Mouse (Mus musculus) embryonic facial prominence, embryonic 11.5 days (tissue): ENCODE measurements at regions not wholly inside any gene's neighbourhood (a gene's known extent, or its start where the extent isn't known, plus 50 kb on each side); places are given as distances from the start of the nearest gene placed in this dataset.

Source experiments
- ATAC-seq: fragments of 200-750 bp; cut with Nextera tagmentation; replicated peaks from 2 replicates; pipeline ENCODE4 v1.8.0; 2017; ENCODE audit warnings: low read depth; ENCODE audit not compliant: insufficient number of reproducible peaks, low FRiP score, low TSS enrichment
- DNase-seq: peaks from one replicate; pipeline ENCODE4 v3.0.0-alpha.2; 2015; ENCODE audit warnings: low spot score
- H3K27ac ChIP-seq: fragments of 300-500 bp; sonication (generic); replicated peaks from 2 replicates; pipeline ENCODE4 v1.5.1; 2014; ENCODE audit warnings: mild to moderate bottlenecking, low read depth, low read length, control low read depth
- H3K27me3 ChIP-seq: fragments of 300-500 bp; sonication (generic); 2 replicates; pipeline ENCODE4 v1.6.1; 2014; ENCODE audit warnings: mild to moderate bottlenecking, low read length, moderate library complexity, mixed read lengths; ENCODE audit not compliant: control insufficient read depth, insufficient read depth
- H3K36me3 ChIP-seq: fragments of 300-500 bp; sonication (generic); replicated peaks from 2 replicates; pipeline ENCODE4 v1.6.1; 2014; ENCODE audit warnings: low read depth, mild to moderate bottlenecking, low read length, moderate library complexity, mixed read lengths; ENCODE audit not compliant: control insufficient read depth, insufficient read depth
- H3K4me1 ChIP-seq: fragments of 300-500 bp; sonication (generic); 2 replicates; pipeline ENCODE4 v1.6.1; 2014; ENCODE audit warnings: low read length, mixed read lengths; ENCODE audit not compliant: control insufficient read depth, insufficient read depth
- H3K4me2 ChIP-seq: fragments of 300-500 bp; sonication (generic); 2 replicates; pipeline ENCODE4 v1.6.1; 2014; ENCODE audit warnings: low read depth, mild to moderate bottlenecking, control low read depth, low read length, moderate library complexity
- H3K4me3 ChIP-seq: fragments of 300-500 bp; sonication (generic); 2 replicates; pipeline ENCODE4 v1.5.1; 2014; ENCODE audit warnings: low read depth, low read length, control low read depth
- H3K9ac ChIP-seq: fragments of 300-500 bp; sonication (generic); replicated peaks from 2 replicates; pipeline ENCODE4 v1.6.1; 2014; ENCODE audit warnings: mild to moderate bottlenecking, control low read depth, low read length
- H3K9me3 ChIP-seq: fragments of 300-500 bp; sonication (generic); replicated peaks from 2 replicates; pipeline ENCODE4 v1.6.1; 2016; ENCODE audit warnings: mild to moderate bottlenecking, low read length, inconsistent platforms, mixed read lengths; ENCODE audit not compliant: control insufficient read depth
- WGBS: fragments of 180-500 bp; shearing (Covaris S2); extraction: QIAGEN DNeasy Blood & Tissue Kit; methylation state at CpG from one replicate; pipeline ENCODE4 v1.1.7; 2014; 5-methylcytosine and 5-hydroxymethylcytosine counted together

DNA sequence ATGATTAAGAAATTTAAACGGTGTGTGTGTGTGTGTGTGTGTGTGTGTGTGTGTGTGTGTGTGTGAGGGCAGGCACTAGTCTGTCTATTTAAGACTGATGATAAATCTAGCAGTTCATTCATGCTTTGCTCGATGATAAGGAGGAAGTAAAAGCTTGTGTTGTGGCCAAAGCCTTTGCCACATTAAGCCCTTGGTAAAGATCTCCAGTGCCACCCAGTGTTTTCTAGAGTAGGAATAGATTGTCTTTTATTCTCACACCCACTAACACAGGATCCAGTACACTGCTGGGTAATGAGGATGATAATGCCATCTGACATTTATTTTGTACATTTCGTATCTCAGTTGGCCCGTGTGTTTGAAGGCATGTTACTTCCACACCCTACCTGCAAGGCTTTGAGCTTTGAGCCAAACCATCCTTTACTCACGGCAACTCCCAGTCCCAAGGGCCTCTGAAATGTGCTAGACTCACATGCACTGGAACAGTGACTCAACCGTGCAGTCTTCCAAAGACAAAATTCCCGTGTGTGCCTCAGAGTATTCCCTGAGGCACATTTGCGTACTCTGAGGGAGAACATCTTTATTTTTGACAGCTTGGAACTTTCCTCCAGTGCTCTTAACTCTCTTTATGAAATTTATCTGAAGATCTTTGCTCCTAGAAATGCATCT, 179.7 kb downstream of the Mylk4 start:
- Histone ChIP-seq H3K4me2 (no peak overlapping the region), H3K9ac (no peak overlapping the region), H3K4me1 (no peaks in the 10 kb centered on the region), H3K27me3 (no peaks in the 10 kb centered on the region), H3K9me3 (no peaks in the 10 kb centered on the region), H3K4me3 (no peak overlapping the region), H3K36me3 (no peaks in the 10 kb centered on the region), H3K27ac (no peak overlapping the region)
- no peak for DNase-seq
- no peak for ATAC-seq
- 76% methylated on average over 8 of the region's 8 CpGs for WGBS

DNA sequence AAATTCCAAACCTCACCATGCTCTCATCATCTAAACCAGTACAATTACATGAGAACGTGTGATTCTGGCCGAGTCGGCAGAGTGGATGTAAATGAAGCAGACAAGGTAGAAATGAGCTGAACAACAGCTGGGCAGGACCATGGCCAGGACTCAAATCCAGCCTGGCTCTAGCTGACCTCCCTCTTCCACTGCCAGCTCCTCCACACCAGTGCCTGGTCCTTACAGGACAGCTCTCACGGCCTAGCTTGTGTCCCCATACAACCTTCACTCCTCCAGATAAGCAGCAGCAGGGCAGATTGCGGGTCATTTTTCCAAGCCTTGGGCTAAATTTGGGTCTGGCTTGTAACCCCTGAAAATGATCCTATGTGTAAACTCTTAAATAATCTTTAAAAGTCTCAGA, 182.4 kb downstream of the Mylk4 start:
- Histone ChIP-seq H3K27me3 (no peaks in the 10 kb centered on the region), H3K36me3 (no peaks in the 10 kb centered on the region), H3K4me3 (no peak overlapping the region), H3K4me2 (no peak overlapping the region), H3K27ac (no peak overlapping the region), H3K9ac (no peak overlapping the region), H3K9me3 (no peaks in the 10 kb centered on the region), H3K4me1 (no peaks in the 10 kb centered on the region)
- DNase-seq: peak; percentile 42
- ATAC-seq: no peak
- 61% methylated on average over 5 of the region's 5 CpGs for WGBS

DNA sequence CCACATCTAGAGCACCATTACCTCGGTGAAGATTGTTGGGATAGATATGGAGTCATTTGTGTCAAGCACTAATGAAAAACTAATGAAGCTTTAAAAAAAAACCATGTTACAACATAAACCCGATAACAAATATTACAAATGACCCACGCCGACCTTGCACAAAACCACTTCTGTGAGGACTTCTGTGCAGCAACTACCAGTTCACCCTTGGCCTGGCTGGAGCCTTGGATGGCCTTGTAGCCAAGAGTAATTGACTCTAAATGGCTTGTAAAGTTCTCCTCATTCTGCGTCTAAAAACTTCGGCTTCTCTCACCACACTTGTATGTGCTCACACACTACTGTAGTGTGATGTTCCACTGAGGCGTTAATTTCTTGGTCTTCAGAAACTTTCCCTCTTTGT, 190.1 kb downstream of the Mylk4 start:
- Histone ChIP-seq H3K36me3 (no peaks in the 10 kb centered on the region), H3K27ac (no peak overlapping the region), H3K9ac (no peak overlapping the region), H3K4me2 (no peak overlapping the region), H3K4me3 (no peak overlapping the region), H3K27me3 (no peaks in the 10 kb centered on the region), H3K9me3 (no peaks in the 10 kb centered on the region), H3K4me1 (no peaks in the 10 kb centered on the region)
- DNase-seq: no peak
- WGBS: 92% methylated on average over 7 of the region's 7 CpGs
- no peak for ATAC-seq

DNA sequence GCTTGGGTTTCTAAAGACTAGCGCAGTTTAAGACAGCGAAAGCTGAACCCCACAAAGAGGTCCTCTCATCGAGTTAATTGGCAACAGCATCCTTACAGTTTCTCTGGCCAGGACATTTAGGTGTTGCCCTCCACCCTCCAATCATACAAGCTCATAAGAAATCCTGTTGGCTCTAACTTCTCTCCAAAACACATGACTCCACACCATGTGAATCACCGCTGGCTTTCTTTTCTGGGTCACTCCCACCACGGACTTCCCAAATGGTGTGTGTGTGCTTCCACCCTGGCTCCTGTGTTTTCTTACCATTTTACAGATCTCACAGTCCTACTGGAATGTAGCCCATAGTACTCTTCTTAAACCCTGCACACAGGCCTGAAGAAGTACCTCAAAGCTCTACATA, 190.6 kb downstream of the Mylk4 start:
- DNase-seq (no peak), ATAC-seq (no peak)
- H3K27me3 ChIP-seq: no peaks in the 10 kb centered on the region
- 93% methylated on average over 5 of the region's 5 CpGs for WGBS
- no peak overlapping the region for H3K4me3 ChIP-seq
- H3K9me3 ChIP-seq: no peaks in the 10 kb centered on the region
- no peak overlapping the region for H3K27ac ChIP-seq
- no peak overlapping the region for H3K4me2 ChIP-seq
- H3K36me3 ChIP-seq: no peaks in the 10 kb centered on the region
- no peak overlapping the region for H3K9ac ChIP-seq
- no peaks in the 10 kb centered on the region for H3K4me1 ChIP-seq

DNA sequence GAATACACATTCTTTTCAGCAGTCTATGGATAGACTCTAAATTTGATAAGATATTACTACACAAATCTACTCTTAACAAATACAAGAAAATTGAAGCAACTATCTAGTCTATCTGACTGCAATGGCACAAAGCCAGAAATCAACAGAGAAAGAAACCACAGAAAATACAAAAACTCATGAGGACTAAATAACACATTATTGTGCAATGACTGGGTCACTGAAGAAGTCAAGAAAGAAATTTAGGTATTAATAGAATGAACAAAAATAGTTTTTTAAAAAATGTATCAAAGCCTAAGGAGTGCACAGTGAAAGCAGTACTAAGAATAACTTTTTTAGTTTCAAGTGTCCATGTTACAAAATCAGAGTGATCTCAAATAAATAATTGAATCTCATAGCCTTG, 202.2 kb downstream of the Mylk4 start:
- H3K36me3 ChIP-seq: no peaks in the 10 kb centered on the region
- ATAC-seq (no peak), DNase-seq (no peak)
- no peak overlapping the region for H3K4me3 ChIP-seq
- H3K9me3 ChIP-seq: no peaks in the 10 kb centered on the region
- H3K4me1 ChIP-seq: no peaks in the 10 kb centered on the region
- H3K27ac ChIP-seq: no peak overlapping the region
- no peak overlapping the region for H3K4me2 ChIP-seq
- no peak overlapping the region for H3K9ac ChIP-seq
- no peaks in the 10 kb centered on the region for H3K27me3 ChIP-seq

DNA sequence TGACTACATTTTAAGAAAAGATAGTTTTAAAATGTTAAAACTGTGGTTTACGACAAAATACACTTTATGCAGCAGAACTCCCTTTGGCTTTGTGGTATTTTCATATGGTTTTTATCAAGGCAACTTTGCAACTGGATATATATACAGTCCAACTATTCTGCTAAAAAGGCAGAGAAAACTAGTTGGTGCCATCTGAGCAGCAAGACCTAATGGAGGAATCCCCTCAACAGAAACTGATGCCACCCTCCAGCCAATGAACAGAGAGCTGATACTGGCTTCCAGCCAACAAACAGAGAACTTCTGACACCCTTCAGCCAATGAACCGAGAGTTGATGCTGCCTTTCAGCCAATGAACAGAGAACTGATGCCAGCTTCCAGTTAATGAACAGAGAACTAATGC, 215.9 kb downstream of the Mylk4 start:
- Histone ChIP-seq H3K9ac (no peak overlapping the region), H3K9me3 (no peaks in the 10 kb centered on the region), H3K4me2 (no peak overlapping the region), H3K27ac (no peak overlapping the region), H3K4me1 (no peaks in the 10 kb centered on the region), H3K4me3 (no peak overlapping the region), H3K36me3 (no peaks in the 10 kb centered on the region), H3K27me3 (no peaks in the 10 kb centered on the region)
- 89% methylated on average over 2 of the region's 2 CpGs for WGBS
- ATAC-seq (no peak), DNase-seq (no peak)

DNA sequence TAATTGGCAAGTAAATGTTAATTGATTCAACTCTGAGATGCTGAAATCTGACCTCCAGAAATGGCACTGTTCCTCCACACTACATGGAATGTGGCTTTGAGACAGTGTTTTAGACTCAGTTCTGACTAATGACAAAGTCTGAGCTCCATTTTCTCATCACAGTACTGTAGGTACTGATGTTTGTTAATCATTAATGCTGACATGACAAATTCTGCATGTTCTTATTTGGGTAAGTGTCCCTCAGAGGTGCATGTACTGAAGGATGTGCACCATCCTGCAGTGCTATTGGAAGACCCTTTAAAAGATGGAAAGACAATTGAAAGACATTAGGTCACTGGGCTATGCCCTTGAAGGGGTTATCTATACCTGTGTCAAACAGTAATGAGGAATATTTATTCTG, 222.1 kb upstream of the Gmds start:
- DNase-seq (no peak), ATAC-seq (no peak)
- Histone ChIP-seq H3K27ac (no peak overlapping the region), H3K36me3 (no peaks in the 10 kb centered on the region), H3K27me3 (no peaks in the 10 kb centered on the region), H3K4me2 (no peak overlapping the region), H3K4me1 (no peaks in the 10 kb centered on the region), H3K4me3 (no peak overlapping the region), H3K9me3 (no peaks in the 10 kb centered on the region), H3K9ac (no peak overlapping the region)

DNA sequence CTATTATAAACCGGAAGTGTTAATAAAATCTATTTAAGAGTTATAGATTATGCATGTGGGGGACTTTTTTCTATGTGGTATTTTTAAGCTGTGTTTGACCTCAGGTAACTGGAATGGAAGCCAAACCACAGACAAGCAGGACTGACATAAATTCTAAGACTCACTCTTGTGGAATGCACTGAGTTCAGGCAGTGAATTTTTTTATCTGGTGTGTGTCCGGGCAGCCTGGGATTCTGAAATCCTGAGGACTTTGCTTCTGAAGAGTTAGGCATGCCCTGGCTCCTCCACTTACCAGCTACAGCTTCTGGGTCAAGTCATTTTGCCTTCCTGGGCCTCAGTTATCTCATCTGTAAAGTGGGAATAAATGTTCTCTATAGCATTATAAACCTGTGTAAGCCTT, 217.9 kb upstream of the Gmds start:
- Histone ChIP-seq H3K9ac (no peak overlapping the region), H3K27me3 (no peaks in the 10 kb centered on the region), H3K4me1 (no peaks in the 10 kb centered on the region), H3K9me3 (no peaks in the 10 kb centered on the region), H3K4me2 (no peak overlapping the region), H3K27ac (no peak overlapping the region), H3K4me3 (no peak overlapping the region), H3K36me3 (no peaks in the 10 kb centered on the region)
- no peak for ATAC-seq
- no peak for DNase-seq
- 94% methylated on average over 2 of the region's 2 CpGs for WGBS
